Mouse (Mus musculus): ENCODE results near the gene Adat1. TPM values are rescaled to one million over a fixed set of nuclear protein-coding genes. Genes with fewer than 3 reads are reported as not detected.

The Adat1 gene
- polyA plus RNA-seq (2012; rRNA removed) (2.8 and 3.4 TPM in 2 replicates), polyA plus RNA-seq (2014; fragmentation: Nextera tagmentation; extraction: Ambion mirVana) (2.4 and 2.5 TPM in 2 replicates)

DNA sequence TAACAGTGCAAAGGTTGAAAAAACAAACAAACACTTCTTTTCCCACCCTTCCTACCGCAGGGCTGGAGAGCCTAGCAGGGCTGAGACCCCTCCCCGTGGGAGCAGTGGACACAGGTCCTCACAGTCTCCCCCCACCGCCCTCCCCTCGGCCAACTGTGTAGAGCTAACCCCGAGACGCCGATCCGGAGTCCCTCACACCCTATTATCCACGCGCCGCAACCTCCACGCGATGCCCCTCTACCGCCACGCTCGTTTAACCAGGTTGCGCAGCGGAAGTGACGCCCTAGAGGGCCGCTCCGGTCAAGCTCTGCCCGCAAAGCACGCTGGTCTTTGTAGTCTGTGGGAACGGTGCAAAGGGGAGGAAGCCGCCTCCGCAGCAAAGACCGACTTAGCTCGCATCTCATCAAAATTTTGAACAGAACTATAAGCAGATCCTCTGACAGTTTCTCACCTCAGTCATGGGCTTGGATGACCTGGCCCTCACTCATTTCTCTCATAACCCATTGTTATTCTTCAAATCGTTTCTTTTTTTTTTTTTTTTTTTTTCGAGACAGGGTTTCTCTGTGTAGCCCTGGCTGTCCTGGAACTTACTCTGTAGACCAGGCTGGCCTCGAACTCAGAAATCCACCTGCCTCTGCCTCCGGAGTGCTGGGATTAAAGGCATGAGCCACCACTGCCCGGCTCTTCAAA is at the start of gene Adat1:
TSS of gene Adat1 (minus strand) at position 290 of the 690 bp plus-strand sequence.
- Histone ChIP-seq H3K9me3 (ENCODE audit: control insufficient read depth, low read length) (no peaks in the 10 kb centered on the region), H3K4me3 (ENCODE audit: insufficient read depth in 1 of 2, low read depth in 2 of 2, low read length in 2 of 2) (peak within 1 kb of the TSS; percentile 71 to 85), H3K36me3 (replicated peaks; ENCODE audit: control insufficient read depth, insufficient read depth, low read depth) (peaks cover 34% of the 10 kb centered on the region), H3K9ac (replicated peaks) (peak within 1 kb of the TSS; percentile 79), H3K27ac (0 out of 2 replicates have a peak within 1 kb of the TSS, but pooled peaks have one; percentile 32), H3K4me2 (ENCODE audit: low read depth) (peak within 1 kb of the TSS; percentile 84), H3K4me1 (replicated peaks; ENCODE audit: control insufficient read depth in 2 of 2, insufficient read depth in 2 of 2, low read length in 1 of 2) (peaks cover 0 to 4% of the 10 kb centered on the region in 2 experiments; a peak in 2 of 4 replicates), H3K27me3 (ENCODE audit: control insufficient read depth, insufficient read depth, low read length) (no peaks in the 10 kb centered on the region)
- DNase-seq (ENCODE audit: low read depth in 3 of 3, low spot score in 3 of 3) (peak; percentile 72 to 83 (median 77)), ATAC-seq (ENCODE audit: insufficient read depth) (peak; percentile 90)
- TF ChIP-seq EP300 (IDR thresholded peaks at IDR 0.05; ENCODE audit: low read depth) (no peak), CTCF (IDR thresholded peaks at IDR 0.05; ENCODE audit: low read depth) (peak; percentile 51)
- WGBS (ENCODE audit: insufficient replicate concordance), result 3% methylated on average over 32 of the region's 33 CpGs

GRCm38 (mm10) chr8:112037521-112037920 is 45.4 kb upstream of the Adat1 start:
- no peaks in the 10 kb centered on the region for H3K27me3 ChIP-seq (ENCODE audit: control insufficient read depth, insufficient read depth, low read length)
- WGBS (ENCODE audit: insufficient replicate concordance), result 65% methylated on average over 18 of the region's 18 CpGs
- no peak overlapping the region for H3K27ac ChIP-seq
- H3K4me2 ChIP-seq (ENCODE audit: low read depth), result no peak overlapping the region
- H3K36me3 ChIP-seq (replicated peaks; ENCODE audit: control insufficient read depth, insufficient read depth, low read depth), result no peaks in the 10 kb centered on the region
- TF ChIP-seq CTCF (IDR thresholded peaks at IDR 0.05; ENCODE audit: low read depth), result no peak
- no peak for TF ChIP-seq EP300 (IDR thresholded peaks at IDR 0.05; ENCODE audit: low read depth)
- no peaks in the 10 kb centered on the region for H3K9me3 ChIP-seq (ENCODE audit: control insufficient read depth, low read length)
- no peak for ATAC-seq (ENCODE audit: insufficient read depth)
- no peak for DNase-seq (ENCODE audit: low read depth in 3 of 3, low spot score in 3 of 3)
- no peak overlapping the region for H3K9ac ChIP-seq (replicated peaks)
- no peak overlapping the region for H3K4me3 ChIP-seq (ENCODE audit: insufficient read depth in 1 of 2, low read depth in 2 of 2, low read length in 2 of 2)
- H3K4me1 ChIP-seq (replicated peaks; ENCODE audit: control insufficient read depth in 2 of 2, insufficient read depth in 2 of 2, low read length in 1 of 2), result no peaks in the 10 kb centered on the region

GRCm38 (mm10) chr8:112034603-112035002 is 42.5 kb upstream of the Adat1 start:
- Histone ChIP-seq H3K4me1 (replicated peaks; ENCODE audit: control insufficient read depth in 2 of 2, insufficient read depth in 2 of 2, low read length in 1 of 2) (no peaks in the 10 kb centered on the region), H3K36me3 (replicated peaks; ENCODE audit: control insufficient read depth, insufficient read depth, low read depth) (no peaks in the 10 kb centered on the region), H3K27me3 (ENCODE audit: control insufficient read depth, insufficient read depth, low read length) (no peaks in the 10 kb centered on the region), H3K9ac (replicated peaks) (no peak overlapping the region), H3K27ac (no peak overlapping the region), H3K4me2 (ENCODE audit: low read depth) (no peak overlapping the region), H3K4me3 (ENCODE audit: insufficient read depth in 1 of 2, low read depth in 2 of 2, low read length in 2 of 2) (no peak overlapping the region), H3K9me3 (ENCODE audit: control insufficient read depth, low read length) (no peaks in the 10 kb centered on the region)
- peak; percentile 41 to 47 (median 46) for DNase-seq (ENCODE audit: low read depth in 3 of 3, low spot score in 3 of 3)
- WGBS (ENCODE audit: insufficient replicate concordance), result 4% methylated on average over 8 of the region's 8 CpGs
- no peak for ATAC-seq (ENCODE audit: insufficient read depth)
- no peak for TF ChIP-seq EP300 (IDR thresholded peaks at IDR 0.05; ENCODE audit: low read depth)
- TF ChIP-seq CTCF (IDR thresholded peaks at IDR 0.05; ENCODE audit: low read depth), result peak; percentile 88

GRCm38 (mm10) chr8:112033071-112033470 is 41.0 kb upstream of the Adat1 start:
- H3K9me3 ChIP-seq (ENCODE audit: control insufficient read depth, low read length), result no peaks in the 10 kb centered on the region
- no peaks in the 10 kb centered on the region for H3K4me1 ChIP-seq (replicated peaks; ENCODE audit: control insufficient read depth in 2 of 2, insufficient read depth in 2 of 2, low read length in 1 of 2)
- H3K36me3 ChIP-seq (replicated peaks; ENCODE audit: control insufficient read depth, insufficient read depth, low read depth), result no peaks in the 10 kb centered on the region
- TF ChIP-seq CTCF (IDR thresholded peaks at IDR 0.05; ENCODE audit: low read depth), result no peak
- no peak for TF ChIP-seq EP300 (IDR thresholded peaks at IDR 0.05; ENCODE audit: low read depth)
- no peak overlapping the region for H3K4me2 ChIP-seq (ENCODE audit: low read depth)
- H3K27ac ChIP-seq, result no peak overlapping the region
- DNase-seq (ENCODE audit: low read depth in 3 of 3, low spot score in 3 of 3) (no peak), ATAC-seq (ENCODE audit: insufficient read depth) (no peak)
- H3K27me3 ChIP-seq (ENCODE audit: control insufficient read depth, insufficient read depth, low read length), result no peaks in the 10 kb centered on the region
- no peak overlapping the region for H3K4me3 ChIP-seq (ENCODE audit: insufficient read depth in 1 of 2, low read depth in 2 of 2, low read length in 2 of 2)
- H3K9ac ChIP-seq (replicated peaks), result no peak overlapping the region
- WGBS (ENCODE audit: insufficient replicate concordance), result 61% methylated on average over 7 of the region's 7 CpGs

DNA sequence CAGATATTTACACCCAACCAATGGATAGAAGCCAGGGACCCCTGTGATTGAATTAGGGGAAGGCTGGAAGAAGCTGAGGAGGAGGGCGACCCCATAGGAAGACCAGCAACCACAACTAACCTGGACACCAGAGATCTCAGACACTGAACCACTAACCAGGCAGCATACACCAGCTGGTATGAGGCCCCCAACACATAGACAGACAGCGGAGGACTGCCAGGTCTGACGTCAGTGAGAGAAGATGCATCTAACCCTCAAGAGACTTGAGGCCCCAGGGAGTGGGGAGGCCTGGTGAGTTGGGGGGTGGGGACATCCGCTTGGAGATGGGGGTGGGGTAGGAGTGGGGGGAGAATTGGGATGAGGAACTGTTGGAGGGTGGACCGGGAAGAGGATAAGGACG is 38.6 kb upstream of the Adat1 start:
- H3K4me2 ChIP-seq (ENCODE audit: low read depth), result no peak overlapping the region
- H3K27me3 ChIP-seq (ENCODE audit: control insufficient read depth, insufficient read depth, low read length), result no peaks in the 10 kb centered on the region
- TF ChIP-seq EP300 (IDR thresholded peaks at IDR 0.05; ENCODE audit: low read depth) (no peak), CTCF (IDR thresholded peaks at IDR 0.05; ENCODE audit: low read depth) (no peak)
- ATAC-seq (ENCODE audit: insufficient read depth), result no peak
- H3K27ac ChIP-seq, result no peak overlapping the region
- no peaks in the 10 kb centered on the region for H3K4me1 ChIP-seq (replicated peaks; ENCODE audit: control insufficient read depth in 2 of 2, insufficient read depth in 2 of 2, low read length in 1 of 2)
- no peak for DNase-seq (ENCODE audit: low read depth in 3 of 3, low spot score in 3 of 3)
- H3K9me3 ChIP-seq (ENCODE audit: control insufficient read depth, low read length), result no peaks in the 10 kb centered on the region
- no peaks in the 10 kb centered on the region for H3K36me3 ChIP-seq (replicated peaks; ENCODE audit: control insufficient read depth, insufficient read depth, low read depth)
- WGBS (ENCODE audit: insufficient replicate concordance), result 49% methylated on average over 6 of the region's 6 CpGs
- H3K4me3 ChIP-seq (ENCODE audit: insufficient read depth in 1 of 2, low read depth in 2 of 2, low read length in 2 of 2), result no peak overlapping the region
- H3K9ac ChIP-seq (replicated peaks), result no peak overlapping the region
